Mouse (Mus musculus) T-helper 1 cell (primary cell): Measurements from ENCODE around the gene C1rl.
"Not testable (repeated sequence)": the region's sequence is repeated elsewhere in the genome, so short reads cannot be mapped to it uniquely, and the experiment has no call there.

Experiments used
- in situ Hi-C: fragments of 300-600 bp; cut with MboI, MseI; formaldehyde crosslinking; loops from one replicate; pipeline ENCODE4 v1.15.1; 2025; ENCODE audit warnings: high pct_unique_total_duplicates

C1rl gene

GRCm38 (mm10) chr6:124472801-124473200 is 20.1 kb upstream of the C1rl start:
- in situ Hi-C loops: no loop called here

- in situ Hi-C loops: no loop called here
Observed at GRCm38 (mm10) chr6:124474621-124475020, 18.3 kb upstream of the C1rl start.

- in situ Hi-C loops: not testable (repeated sequence)
Observed at GRCm38 (mm10) chr6:124475335-124476075, 17.4 kb upstream of the C1rl start.

- in situ Hi-C loops: no loop called here
Observed at GRCm38 (mm10) chr6:124476216-124476615, 16.7 kb upstream of the C1rl start.

GRCm38 (mm10) chr6:124476796-124477195 is 16.1 kb upstream of the C1rl start:
- in situ Hi-C loops: no loop called here

GRCm38 (mm10) chr6:124477221-124477655 is 15.7 kb upstream of the C1rl start:
- in situ Hi-C loops: no loop called here

GRCm38 (mm10) chr6:124477922-124478651 is 14.8 kb upstream of the C1rl start:
- in situ Hi-C loops: no loop called here

- in situ Hi-C loops: no loop called here
Observed at GRCm38 (mm10) chr6:124478874-124479572, 13.9 kb upstream of the C1rl start.

GRCm38 (mm10) chr6:124479573-124479930 is 13.4 kb upstream of the C1rl start:
- in situ Hi-C loops: no loop called here

GRCm38 (mm10) chr6:124480295-124480694 is 12.6 kb upstream of the C1rl start:
- in situ Hi-C loops: no loop called here

GRCm38 (mm10) chr6:124481571-124481970 is 11.3 kb upstream of the C1rl start:
- in situ Hi-C loops: no loop called here

- in situ Hi-C loops: not testable (repeated sequence)
Observed at GRCm38 (mm10) chr6:124483831-124484230, 9.1 kb upstream of the C1rl start.

- in situ Hi-C loops: no loop called here
Observed at GRCm38 (mm10) chr6:124484851-124485250, 8.1 kb upstream of the C1rl start.

- in situ Hi-C loops: no loop called here
Observed at GRCm38 (mm10) chr6:124485414-124486144, 7.3 kb upstream of the C1rl start.

- in situ Hi-C loops: no loop called here
Observed at GRCm38 (mm10) chr6:124487509-124487908, 5.4 kb upstream of the C1rl start.

- in situ Hi-C loops: no loop called here
Observed at GRCm38 (mm10) chr6:124488952-124489351, 4.0 kb upstream of the C1rl start.

- in situ Hi-C loops: loop anchor here (5.0 kb wide), 1 partner anchor 41 kb away; no protein-coding TSS in a partner anchor
Observed at GRCm38 (mm10) chr6:124491427-124491826, 1.5 kb upstream of the C1rl start.

- in situ Hi-C loops: loop anchor here (5.0 kb wide), 1 partner anchor 38 kb away; no protein-coding TSS in a partner anchor
Observed at GRCm38 (mm10) chr6:124493886-124494285, 973 bp downstream of the C1rl start.

GRCm38 (mm10) chr6:124496054-124496453 is 3.1 kb downstream of the C1rl start:
- in situ Hi-C loops: no loop called here

- in situ Hi-C loops: loop anchor here (10.0 kb wide), 1 partner anchor 265 kb away; the partner anchor contains the start of gene Eno2
Observed at GRCm38 (mm10) chr6:124499914-124500566, 7.1 kb downstream of the C1rl start.

- in situ Hi-C loops: loop anchor here (10.0 kb wide), 1 partner anchor 263 kb away; the partner anchor contains the start of gene Eno2
Observed at GRCm38 (mm10) chr6:124501473-124501872, 8.6 kb downstream of the C1rl start.
